Mouse (Mus musculus) embryonic fibroblast, embryonic 13.5 days (primary cell): ENCODE results near the gene Tppp3. TPM values are rescaled to one million over a fixed set of nuclear protein-coding genes. Genes with fewer than 3 reads are reported as not detected.
A peak's percentile ranks its signal among the peaks of the same experiment; 100 is the strongest.

ENCODE experiments used
- H3K27ac ChIP-seq: 2 replicates; pipeline ENCODE4 v1.5.1; 2012; ENCODE audit warnings: low read length, control low read depth, inconsistent platforms; ENCODE audit not compliant: insufficient read depth
- H3K4me1 ChIP-seq: 2 replicates; pipeline ENCODE4 v1.6.1; 2011; ENCODE audit warnings: low read length; ENCODE audit not compliant: control insufficient read depth, insufficient read depth
- H3K4me3 ChIP-seq: 2 replicates; pipeline ENCODE4 v1.5.1; 2011; ENCODE audit warnings: mild to moderate bottlenecking, control low read depth, low read length; ENCODE audit not compliant: insufficient read depth
- CTCF ChIP-seq: IDR thresholded peaks from 2 replicates; pipeline ENCODE4 v1.5.1; 2011; ENCODE audit warnings: mild to moderate bottlenecking, control low read depth, low read length, moderate library complexity, borderline replicate concordance; ENCODE audit not compliant: insufficient read depth
- POLR2A ChIP-seq: IDR thresholded peaks from 2 replicates; pipeline ENCODE4 v1.6.1; 2011; ENCODE audit warnings: low read depth, mild to moderate bottlenecking, control low read depth, low read length, moderate library complexity
- polyA plus RNA-seq: library from polyadenylated mRNA; stranded (reverse); fragments of >200 nt; gene quantifications from 2 replicates; pipeline ENCODE4 v1.2.4, GENCODE M21; 2011; ENCODE audit warnings: low read depth; ENCODE audit not compliant: missing spikeins, insufficient read length

The Tppp3 gene
- polyA plus RNA-seq, 1 experiment = 8.5 TPM

GRCm38 (mm10) chr8:105476161-105476560 lies 4.8 kb upstream of the Tppp3 start:
- no peak overlapping the region for H3K4me3 ChIP-seq
- peaks cover 17% of the 10 kb centered on the region for H3K4me1 ChIP-seq
- no peak overlapping the region for H3K27ac ChIP-seq
- TF ChIP-seq CTCF (no peak), POLR2A (no peak)

- Histone ChIP-seq H3K4me1 (peaks cover 16% of the 10 kb centered on the region), H3K27ac (no peak overlapping the region), H3K4me3 (no peak overlapping the region)
- TF ChIP-seq CTCF = no peak
- no peak for TF ChIP-seq POLR2A
Measured at GRCm38 (mm10) chr8:105475742-105476141, 4.4 kb upstream of the Tppp3 start.

GRCm38 (mm10) chr8:105475254-105475653 lies 3.9 kb upstream of the Tppp3 start:
- no peak for TF ChIP-seq CTCF
- no peak for TF ChIP-seq POLR2A
- no peak overlapping the region for H3K27ac ChIP-seq
- H3K4me3 ChIP-seq = no peak overlapping the region
- peaks cover 13% of the 10 kb centered on the region for H3K4me1 ChIP-seq

GRCm38 (mm10) chr8:105474680-105475079 lies 3.4 kb upstream of the Tppp3 start:
- H3K4me3 ChIP-seq = no peak overlapping the region
- no peak overlapping the region for H3K27ac ChIP-seq
- TF ChIP-seq CTCF (no peak), POLR2A (no peak)
- peaks cover 13% of the 10 kb centered on the region for H3K4me1 ChIP-seq

GRCm38 (mm10) chr8:105473816-105474606 lies 2.7 kb upstream of the Tppp3 start:
- no peak overlapping the region for H3K4me3 ChIP-seq
- H3K27ac ChIP-seq = no peak overlapping the region
- no peak for TF ChIP-seq POLR2A
- TF ChIP-seq CTCF = no peak
- peaks cover 13% of the 10 kb centered on the region for H3K4me1 ChIP-seq

GRCm38 (mm10) chr8:105472983-105473382 lies 1.7 kb upstream of the Tppp3 start:
- TF ChIP-seq CTCF (no peak), POLR2A (no peak)
- no peak overlapping the region for H3K27ac ChIP-seq
- no peak overlapping the region for H3K4me3 ChIP-seq
- peaks cover 13% of the 10 kb centered on the region for H3K4me1 ChIP-seq

GRCm38 (mm10) chr8:105472414-105472932 lies 1.1 kb upstream of the Tppp3 start:
- TF ChIP-seq CTCF (no peak), POLR2A (no peak)
- Histone ChIP-seq H3K4me1 (peaks cover 7% of the 10 kb centered on the region), H3K4me3 (no peak overlapping the region), H3K27ac (no peak overlapping the region)

GRCm38 (mm10) chr8:105470681-105471313 lies 529 bp downstream of the Tppp3 start:
- Histone ChIP-seq H3K27ac (no peak overlapping the region), H3K4me1 (peaks cover 7% of the 10 kb centered on the region)

GRCm38 (mm10) chr8:105470262-105470661 lies 1.1 kb downstream of the Tppp3 start:
- Histone ChIP-seq H3K27ac (no peak overlapping the region), H3K4me3 (no peak overlapping the region), H3K4me1 (peaks cover 7% of the 10 kb centered on the region)
- TF ChIP-seq CTCF = no peak
- no peak for TF ChIP-seq POLR2A

More at GRCm38 (mm10) chr8:105470681-105471313, 529 bp downstream of the Tppp3 start:
- no peak for TF ChIP-seq POLR2A
- no peak for TF ChIP-seq CTCF
- H3K4me3 ChIP-seq = peak overlapping the region; percentile 31

- Histone ChIP-seq H3K27ac (no peak overlapping the region), H3K4me1 (peaks cover 7% of the 10 kb centered on the region), H3K4me3 (no peak overlapping the region)
- no peak for TF ChIP-seq POLR2A
- no peak for TF ChIP-seq CTCF
Measured at GRCm38 (mm10) chr8:105469816-105470215, 1.5 kb downstream of the Tppp3 start.
